Mouse (Mus musculus) right cerebral cortex, postnatal 36 days (tissue): ENCODE measurements at regions not wholly inside any gene's neighbourhood (a gene's known extent, or its start where the extent isn't known, plus 50 kb on each side); places are given as distances from the start of the nearest gene placed in this dataset.

Source experiments
- DNase-seq, 2 experiments: peaks; one replicate each; pipeline ENCODE4 v3.0.0; 2022; ENCODE audit warnings: low spot score in 2 of 2, mixed read lengths in 1 of 2

- peak; percentile 28 to 30 for DNase-seq
Measured at GRCm38 (mm10) chr3:137100627-137101404, 240.1 kb upstream of the Emcn start.

GRCm38 (mm10) chr3:137105930-137106329, 234.9 kb upstream of the Emcn start:
- DNase-seq: peak in 1 of 2 experiments; percentile 36

DNA sequence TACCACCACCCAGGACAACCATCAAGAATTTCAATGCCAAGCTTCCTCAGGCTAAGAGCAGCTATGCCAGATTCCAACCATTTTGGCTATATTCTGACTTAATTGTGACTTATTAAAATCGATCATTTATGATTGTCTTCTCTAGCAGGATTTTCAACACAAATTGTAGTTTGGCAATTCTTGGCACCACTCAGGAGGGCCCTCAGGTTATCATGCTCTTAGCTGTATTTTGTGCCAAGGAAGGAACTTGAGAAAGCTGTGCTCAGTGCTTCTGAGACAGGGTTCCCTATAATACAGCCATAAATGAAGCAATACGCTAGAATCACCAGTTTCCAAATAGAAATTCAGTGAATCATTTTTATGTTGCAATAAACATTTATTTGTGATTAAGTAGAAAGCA, 232.7 kb upstream of the Emcn start:
- DNase-seq: no peak

- DNase-seq: no peak
Measured at GRCm38 (mm10) chr3:137109786-137110185, 231.1 kb upstream of the Emcn start.

GRCm38 (mm10) chr3:137110485-137110884, 230.4 kb upstream of the Emcn start:
- DNase-seq: peak; percentile 23 to 29

DNA sequence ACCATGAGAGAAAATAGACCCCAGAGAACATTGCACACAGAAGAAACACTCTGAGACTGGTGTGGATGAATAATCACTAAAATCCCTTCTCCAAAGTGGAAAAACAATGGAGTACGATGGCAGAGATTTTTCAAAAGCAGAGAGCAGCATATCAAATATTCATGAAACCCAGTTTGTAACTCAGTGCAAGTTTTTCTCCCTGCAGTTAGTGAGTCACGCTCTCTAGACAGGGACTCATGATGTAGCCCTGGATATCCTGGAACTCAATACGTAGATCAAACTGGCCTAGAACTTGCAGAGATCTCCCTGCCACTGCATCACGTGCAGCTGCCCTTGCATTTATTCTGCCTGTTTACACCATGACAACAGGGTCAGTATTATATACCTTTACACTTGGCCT, 210.9 kb upstream of the Emcn start:
- DNase-seq: no peak

DNA sequence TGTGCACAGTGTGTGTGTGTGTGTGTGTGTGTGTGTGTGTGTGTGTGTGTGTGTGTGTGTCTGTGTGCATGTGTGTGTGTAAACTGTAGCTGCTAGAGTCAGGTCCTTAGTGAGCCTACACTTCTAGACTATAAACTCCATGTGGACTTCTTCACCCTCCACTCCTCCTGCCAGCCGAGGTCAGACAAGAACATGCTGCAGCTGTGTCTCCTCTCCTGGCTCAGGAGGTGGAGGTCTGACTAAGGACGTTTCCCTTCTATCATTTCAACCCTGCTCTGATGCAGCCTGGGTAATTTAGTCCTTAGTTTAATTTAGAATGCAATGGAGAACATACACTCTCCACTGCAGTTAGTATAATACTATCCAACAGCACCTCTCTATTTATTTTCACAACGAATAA, 198.8 kb upstream of the Emcn start:
- DNase-seq: no peak

DNA sequence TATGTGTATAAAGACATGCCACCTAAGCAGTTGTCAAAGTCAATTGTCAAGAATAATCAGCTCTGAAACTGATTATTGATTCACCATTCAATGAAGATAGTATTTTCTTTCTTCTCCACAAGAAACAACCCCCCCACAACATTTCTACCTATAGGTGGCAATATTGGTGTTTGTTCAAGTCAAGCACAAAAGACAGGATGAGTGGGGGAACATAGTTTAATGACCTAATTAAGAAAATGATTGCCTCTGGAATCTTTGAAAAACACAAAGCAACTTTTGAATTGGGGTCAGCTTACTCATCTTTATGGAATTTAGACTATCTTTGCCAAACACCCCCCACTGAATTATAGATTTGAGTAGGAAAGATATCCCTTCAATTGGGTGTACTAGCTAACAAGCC, 194.8 kb upstream of the Emcn start:
- no peak for DNase-seq

GRCm38 (mm10) chr3:137147405-137147804, 193.5 kb upstream of the Emcn start:
- DNase-seq: no peak

DNA sequence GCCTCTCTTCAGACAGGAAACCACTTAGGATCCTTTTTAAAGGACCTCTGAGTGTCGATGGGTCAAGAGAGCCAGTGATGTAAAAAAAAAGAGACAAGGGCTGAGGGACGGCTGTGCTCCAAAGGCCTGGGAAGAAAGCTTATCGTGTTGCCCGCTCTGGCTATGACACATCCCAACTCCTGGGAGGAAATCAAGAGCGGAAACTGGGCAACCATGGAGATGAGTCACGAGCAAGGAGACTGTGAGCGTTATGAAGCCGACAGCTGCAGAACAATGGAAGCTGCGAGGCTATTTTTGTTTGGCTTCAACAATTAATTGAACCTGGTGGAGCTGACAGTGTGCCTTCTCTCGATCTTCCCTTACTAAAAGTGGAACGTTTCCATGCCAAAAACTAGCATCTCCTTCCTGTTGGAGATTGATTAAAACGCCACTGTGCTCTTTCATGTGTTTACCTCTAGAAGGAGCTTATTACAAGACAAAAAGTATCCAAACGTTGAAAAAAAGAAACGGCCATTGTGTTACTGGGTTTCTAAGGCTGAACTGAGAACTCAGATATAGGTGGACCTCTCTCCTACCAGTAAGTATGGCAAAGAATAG, 190.4 kb upstream of the Emcn start:
- peak; percentile 19 to 30 for DNase-seq

DNA sequence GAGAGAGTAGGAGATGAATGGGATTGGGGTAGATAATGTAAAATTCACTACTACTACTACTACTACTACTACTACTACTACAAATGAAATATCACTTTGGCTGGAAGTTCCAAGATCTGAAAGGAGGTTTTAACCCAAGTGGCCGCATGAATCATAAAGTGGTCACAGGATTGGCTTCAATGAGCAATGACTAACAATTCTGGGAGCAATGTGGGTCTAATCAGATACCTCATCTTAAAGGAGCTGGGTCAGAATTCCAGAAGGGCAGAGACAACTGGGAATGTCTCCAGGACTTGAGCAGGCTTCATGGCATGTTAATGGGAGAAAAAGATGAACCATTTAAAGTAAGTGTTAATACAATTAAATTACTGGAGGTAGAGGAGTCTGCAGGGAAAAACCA, 189.4 kb upstream of the Emcn start:
- DNase-seq: no peak

DNA sequence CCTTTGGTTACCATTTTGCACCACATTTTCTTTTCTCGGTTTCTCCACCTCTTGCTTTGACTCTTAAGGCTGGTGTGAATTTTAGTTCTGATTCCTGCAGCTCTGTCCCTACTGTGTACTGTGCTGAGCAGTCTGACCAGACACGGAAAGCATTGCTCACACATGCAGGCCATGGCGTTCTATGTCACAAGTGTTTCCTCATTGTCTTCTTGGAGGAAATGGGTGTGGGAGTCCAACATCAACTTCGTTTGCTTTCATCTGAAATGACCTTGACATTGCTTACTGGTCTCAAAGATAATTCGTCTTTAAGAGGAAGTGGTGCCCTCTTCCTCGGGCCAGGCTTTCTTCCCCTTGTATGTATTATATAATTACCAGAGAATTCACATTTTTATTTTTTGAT, 187.6 kb upstream of the Emcn start:
- DNase-seq: no peak

- no peak for DNase-seq
Measured at GRCm38 (mm10) chr3:137154200-137155042, 186.4 kb upstream of the Emcn start.

- DNase-seq: no peak
Measured at GRCm38 (mm10) chr3:137155043-137155404, 185.8 kb upstream of the Emcn start.

GRCm38 (mm10) chr3:137156250-137156975, 184.5 kb upstream of the Emcn start:
- DNase-seq: no peak

DNA sequence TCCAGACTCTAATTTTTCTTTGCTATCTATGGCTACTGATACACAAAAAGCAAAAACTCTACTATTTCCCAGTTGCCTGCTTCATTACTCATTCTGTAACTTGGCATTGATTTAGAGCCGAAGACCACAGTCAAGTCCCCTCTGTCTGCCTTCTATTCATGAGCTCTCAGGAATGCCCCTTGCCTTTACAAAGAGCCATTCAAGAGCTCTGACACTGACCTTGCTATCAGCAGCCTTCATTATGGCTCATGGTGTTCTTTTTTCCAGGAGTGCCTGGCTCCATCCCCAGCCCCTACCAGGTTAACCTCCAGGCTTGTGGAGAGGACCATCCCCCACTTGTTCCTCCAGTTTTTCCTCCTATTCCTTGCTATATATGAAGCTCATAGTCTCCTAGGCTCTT, 151.8 kb upstream of the Emcn start:
- no peak for DNase-seq

- no peak for DNase-seq
Measured at GRCm38 (mm10) chr3:137190489-137190888, 150.4 kb upstream of the Emcn start.

- DNase-seq: no peak
Measured at GRCm38 (mm10) chr3:137191009-137191408, 149.9 kb upstream of the Emcn start.

GRCm38 (mm10) chr3:137193873-137194272, 147.0 kb upstream of the Emcn start:
- DNase-seq: no peak

DNA sequence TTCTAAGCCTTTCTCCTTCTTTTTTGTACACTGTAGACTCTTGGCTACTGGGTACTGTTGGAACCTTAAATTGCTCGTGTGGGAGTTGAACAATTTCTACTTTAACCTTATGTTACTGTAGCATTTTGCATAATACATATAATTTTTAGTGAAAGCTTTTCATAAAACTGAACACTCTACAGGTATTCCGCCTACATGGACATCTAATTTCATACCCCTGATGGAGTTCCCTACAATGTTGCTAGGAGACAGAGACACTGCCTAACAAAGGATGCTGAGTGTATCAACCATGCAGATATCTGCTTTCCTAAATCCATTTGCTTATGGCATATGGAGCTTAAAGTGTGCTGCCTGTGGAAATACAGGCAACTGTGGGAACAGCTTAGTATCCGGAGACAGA, 129.2 kb upstream of the Emcn start:
- peak; percentile 7 to 58 for DNase-seq

DNA sequence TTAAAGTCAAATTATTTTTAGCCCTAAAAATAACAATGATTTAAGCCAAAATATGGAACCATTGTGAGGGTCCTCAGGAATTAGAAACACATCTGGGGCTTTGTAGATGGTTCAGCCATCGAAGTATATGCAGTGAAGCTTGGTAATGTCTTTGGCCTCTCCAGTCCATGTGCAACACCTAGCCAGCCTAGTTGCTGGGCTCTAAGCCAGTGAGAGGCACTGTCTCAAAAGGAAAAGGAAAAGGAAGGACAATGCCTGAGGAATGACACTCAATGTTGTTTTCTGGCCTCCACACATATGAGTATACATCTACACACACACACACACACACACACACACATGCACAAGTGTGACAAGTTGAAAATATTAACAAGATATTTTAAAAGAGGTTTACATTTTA, 124.8 kb upstream of the Emcn start:
- no peak for DNase-seq

DNA sequence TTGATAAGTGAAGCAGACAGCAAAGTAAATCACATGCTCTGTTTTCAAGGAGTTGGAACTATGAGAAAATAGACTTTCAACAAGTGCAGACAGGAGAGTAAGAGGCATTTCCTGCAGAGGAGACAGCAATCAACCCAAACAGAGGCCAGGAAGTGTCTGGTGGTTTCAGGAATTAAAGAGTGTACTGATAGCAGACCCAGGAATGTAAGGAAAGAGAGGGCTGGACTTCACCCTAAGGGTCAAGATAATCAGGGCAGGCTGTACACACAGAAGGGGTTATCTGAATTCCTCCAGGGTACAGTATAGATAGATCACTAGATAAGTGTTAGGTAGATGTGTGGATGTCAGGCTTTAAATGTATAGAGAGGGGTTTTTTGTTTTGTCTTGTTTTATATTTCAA, 123.6 kb upstream of the Emcn start:
- DNase-seq: no peak
